Mouse (Mus musculus) bone marrow, adult 2 months (tissue): ENCODE results near the gene Lrch3.

ENCODE experiments used
- CTCF ChIP-seq: fragments of 200-500 bp; IDR thresholded peaks from 2 replicates; pipeline ENCODE4 v1.5.1; 2011; ENCODE audit warnings: low read length, control low read depth; ENCODE audit not compliant: control insufficient read depth, insufficient read depth
- POLR2A ChIP-seq: fragments of 200-500 bp; IDR thresholded peaks from 2 replicates; pipeline ENCODE4 v1.6.1; 2011; ENCODE audit warnings: low read depth, mild to moderate bottlenecking, control low read depth, low read length, borderline replicate concordance; ENCODE audit not compliant: control insufficient read depth

DNA sequence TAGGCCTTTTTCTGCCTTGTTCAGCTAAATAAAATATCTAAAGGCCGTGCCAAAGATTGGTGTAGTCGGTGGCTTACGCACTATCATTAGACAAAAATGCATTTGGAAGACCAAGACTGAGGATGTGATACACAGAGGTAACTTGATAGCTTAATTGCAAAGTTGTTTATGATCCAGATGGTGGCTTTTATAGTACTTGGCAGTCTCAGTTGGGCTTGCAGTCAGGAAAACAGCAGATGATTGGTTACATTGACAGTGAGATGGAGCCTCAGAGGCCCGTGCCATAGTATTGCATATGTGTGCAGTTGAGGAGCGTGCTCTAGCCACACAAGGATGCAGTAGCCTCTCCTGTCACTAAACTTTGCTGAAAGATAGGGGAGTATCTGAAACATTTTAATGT is 28.8 kb downstream of the Lrch3 start:
- TF ChIP-seq CTCF (no peak), POLR2A (no peak)
